Mouse (Mus musculus): Measurements from ENCODE around the gene Cyp2b10.
"Not testable (repeated sequence)": the region's sequence is repeated elsewhere in the genome, so short reads cannot be mapped to it uniquely, and the experiment has no call there.

Gene Cyp2b10

DNA sequence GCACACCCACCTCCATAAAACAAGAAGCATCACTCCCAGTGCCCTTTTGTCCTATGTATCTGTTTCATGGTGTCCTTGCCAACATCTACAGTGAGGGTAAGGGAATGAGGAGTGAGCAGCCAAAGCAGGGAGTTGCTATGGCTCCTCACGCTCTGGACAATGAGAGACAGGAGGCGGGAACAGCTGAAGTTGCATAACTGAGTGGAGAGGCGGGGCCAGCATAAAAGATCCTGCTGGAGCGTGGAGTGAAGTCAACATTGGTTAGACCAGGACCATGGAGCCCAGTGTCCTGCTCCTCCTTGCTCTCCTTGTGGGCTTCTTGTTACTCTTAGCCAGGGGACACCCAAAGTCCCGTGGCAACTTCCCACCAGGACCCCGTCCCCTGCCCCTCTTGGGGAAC lies at the start of gene Cyp2b10:
TSS of gene Cyp2b10 (plus strand) at position 210 of the 400 bp plus-strand sequence.
- DNase-seq (ENCODE audit: low spot score), result peak; percentile 7

DNA sequence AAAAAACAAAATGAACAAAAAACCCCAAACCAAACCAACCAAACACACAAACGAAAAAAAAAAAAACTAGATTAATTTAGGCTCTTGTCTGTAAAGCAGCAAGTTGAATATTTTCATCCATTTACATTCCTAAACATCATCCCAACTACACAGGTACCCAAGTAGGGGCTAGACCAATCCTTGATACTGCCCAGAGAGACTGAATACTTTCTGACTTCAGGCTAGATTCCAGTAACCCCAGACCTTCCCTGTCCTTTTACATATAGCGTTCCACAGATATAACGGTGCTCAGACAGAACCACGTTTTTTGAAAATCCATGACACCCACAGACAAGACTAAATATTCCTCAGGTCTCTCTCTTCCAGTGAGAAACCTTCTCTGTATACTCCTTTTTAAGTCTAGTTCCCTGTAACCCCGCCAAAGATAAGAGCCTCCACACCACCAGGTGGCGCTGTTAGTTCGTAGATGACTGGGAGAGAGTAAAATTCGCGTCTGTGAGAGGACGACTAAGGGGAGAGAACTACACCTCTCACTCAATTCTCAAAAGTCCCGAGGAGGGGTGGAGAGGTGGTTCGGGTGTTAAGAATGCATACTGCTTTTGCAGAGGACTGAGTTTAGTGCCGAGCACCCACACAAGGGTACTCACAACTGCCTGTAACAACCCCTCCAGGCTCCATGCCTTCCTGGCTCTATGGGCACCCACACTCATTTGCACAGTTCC lies 49.5 kb upstream of the Cyp2b10 start:
- DNase-seq (ENCODE audit: low spot score), result peak; percentile 93

DNA sequence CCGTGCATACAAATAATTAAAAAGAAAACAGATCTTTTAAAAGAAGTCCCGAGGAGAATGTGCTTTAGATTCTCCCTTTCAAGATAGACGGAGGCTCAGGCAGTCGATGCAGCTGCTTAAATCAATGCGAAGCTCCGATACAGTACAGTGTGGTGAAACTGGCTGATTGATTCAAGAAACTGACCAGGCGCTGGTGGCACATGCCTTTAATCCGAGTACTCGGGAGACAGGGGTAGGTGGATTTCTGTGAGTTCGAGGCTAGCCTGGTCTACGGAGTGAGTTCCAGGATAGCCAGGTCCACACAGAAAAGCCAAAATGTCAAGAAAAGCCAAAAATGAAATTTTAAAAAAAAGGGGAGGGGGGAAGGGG lies 49.0 kb upstream of the Cyp2b10 start:
- DNase-seq (ENCODE audit: low spot score), result no peak

DNA sequence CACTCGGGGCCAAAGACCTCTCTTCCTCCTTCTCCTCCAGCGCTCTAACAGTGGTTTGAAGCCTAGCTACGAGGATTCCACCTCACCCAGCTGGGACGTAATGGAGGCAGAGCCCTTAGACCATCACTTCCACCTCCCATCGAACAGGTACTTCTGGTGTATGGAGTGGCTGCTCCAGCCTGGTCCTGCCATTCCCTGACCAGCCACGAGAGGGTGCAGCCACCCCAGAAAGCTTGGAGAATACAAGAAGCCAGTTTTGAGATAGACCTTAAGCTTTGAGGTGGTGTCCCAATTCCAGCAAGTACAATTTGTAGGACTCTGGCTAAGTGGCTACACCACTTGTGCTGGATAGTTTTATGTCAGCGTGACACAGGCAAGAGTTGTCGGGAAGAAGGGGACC lies 42.3 kb upstream of the Cyp2b10 start:
- peak; percentile 79 for DNase-seq (ENCODE audit: low spot score)

DNA sequence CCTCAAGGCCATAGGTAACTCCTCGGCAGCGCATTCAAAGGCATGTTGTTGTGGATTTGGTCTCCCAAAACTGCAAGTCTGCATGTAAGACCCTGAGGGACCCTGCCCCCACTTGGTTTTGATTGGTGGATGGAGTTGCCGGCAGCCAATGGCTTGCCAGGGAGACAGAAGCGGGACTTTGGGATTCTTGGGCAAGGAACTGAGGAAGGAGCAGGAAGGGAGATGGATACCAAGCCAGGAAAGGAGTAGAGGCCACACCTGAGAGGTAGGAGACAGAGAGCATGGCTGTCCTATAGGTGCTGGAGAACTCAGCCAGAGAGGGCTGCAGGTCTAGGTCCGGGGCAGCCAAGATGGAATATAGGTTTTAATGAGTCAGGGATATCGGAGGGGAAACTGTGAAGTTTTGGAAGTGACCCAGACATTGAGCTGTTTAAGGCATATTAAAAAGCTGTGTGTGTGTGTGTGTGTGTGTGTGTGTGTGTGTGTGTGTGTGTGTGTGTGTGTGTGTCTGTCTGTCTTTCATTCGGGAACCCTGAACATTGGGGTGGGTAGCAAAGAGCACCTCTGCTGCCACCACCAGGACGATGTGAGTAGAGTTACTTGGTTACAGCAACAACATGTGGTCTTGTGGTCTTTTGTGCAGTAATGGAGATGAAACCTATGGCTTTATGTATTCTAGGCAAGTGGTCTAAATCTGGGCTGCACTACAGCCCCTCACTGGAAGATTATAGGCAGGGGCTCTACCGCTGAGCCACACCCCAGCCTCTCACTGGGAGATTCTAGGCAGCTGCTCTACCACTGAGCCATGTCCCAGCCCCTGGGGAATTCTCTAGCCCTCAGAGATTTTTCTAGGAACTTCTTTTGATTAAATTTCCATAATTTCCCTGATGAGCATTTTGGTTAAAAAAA lies 37.2 kb upstream of the Cyp2b10 start:
- no peak for DNase-seq (ENCODE audit: low spot score)

DNA sequence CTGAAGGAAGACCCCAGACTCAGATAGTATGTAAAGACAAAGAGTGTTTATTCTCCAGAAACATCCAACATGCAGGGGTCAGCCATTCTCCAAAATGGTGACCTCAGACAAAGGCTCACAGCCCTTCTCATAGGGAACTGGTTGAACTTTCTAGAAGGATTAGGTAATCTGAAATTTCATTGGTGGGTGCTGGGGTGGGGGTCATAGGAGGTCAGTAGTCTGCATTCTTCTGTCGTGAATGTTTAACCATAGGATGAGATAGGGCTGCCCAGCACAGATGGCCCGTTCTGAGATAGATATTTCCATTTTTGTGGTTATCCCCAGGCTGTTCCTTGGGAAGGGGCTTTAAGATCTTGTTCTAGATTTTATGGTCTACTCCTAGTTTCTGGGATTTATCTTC lies 35.1 kb upstream of the Cyp2b10 start:
- no peak for DNase-seq (ENCODE audit: low spot score)

DNA sequence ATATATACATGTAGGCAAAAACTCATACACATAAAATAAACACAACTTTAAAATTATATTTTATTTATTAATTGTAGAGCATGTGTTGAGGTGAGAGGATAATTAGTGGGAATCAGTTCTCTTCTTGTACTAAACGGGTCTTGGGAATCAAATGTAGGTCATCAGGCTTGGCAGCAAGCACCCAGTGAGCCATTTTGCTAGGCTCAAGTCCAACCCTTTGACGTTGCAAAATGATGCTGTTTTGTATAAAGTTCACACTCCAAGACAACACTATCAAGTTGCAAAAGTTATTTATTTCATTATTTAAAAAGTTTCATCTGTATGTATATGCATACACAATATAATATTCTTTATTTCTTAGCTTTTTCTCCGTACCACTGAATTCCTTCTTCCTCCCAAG lies 33.7 kb upstream of the Cyp2b10 start:
- DNase-seq (ENCODE audit: low spot score), result no peak

DNA sequence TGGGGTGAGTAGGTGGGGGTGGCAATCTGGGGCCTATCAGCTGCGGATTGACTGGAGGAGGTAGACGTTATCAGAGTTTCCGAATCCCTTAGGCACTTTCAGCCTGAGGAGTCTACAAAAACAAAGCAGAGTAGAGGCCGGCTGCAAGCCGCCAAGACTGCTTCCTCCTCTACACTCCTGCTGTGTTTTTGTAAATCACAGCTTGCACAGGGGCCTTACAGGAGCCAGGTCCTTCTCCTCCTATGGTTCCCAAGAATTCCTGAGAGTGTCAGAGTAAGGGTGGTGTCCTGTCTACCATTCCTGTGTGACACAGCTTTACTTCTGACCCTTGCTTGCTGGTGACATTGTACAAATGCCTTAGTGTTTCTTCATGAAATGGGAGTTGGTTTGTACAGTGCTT lies 32.6 kb upstream of the Cyp2b10 start:
- no peak for DNase-seq (ENCODE audit: low spot score)

DNA sequence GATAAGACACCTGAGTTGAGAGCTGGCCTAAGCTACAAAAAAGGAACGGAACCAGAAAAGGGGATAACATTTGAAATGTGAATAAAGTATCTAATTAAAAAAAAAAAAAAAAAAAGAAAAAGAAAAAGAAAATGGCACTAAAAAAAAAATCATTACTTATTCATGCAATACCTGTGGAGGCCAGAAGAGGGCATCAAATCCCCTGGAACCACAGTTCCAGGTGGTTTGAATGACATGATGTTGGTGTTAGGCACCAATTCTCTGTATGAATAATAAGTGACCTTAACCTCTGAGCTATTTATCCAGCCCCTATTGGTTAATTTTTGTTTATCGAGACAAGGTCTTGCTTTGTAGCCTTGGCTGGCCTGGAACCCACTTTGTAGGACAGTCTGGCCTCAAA lies 27.6 kb upstream of the Cyp2b10 start:
- DNase-seq (ENCODE audit: low spot score), result no peak

DNA sequence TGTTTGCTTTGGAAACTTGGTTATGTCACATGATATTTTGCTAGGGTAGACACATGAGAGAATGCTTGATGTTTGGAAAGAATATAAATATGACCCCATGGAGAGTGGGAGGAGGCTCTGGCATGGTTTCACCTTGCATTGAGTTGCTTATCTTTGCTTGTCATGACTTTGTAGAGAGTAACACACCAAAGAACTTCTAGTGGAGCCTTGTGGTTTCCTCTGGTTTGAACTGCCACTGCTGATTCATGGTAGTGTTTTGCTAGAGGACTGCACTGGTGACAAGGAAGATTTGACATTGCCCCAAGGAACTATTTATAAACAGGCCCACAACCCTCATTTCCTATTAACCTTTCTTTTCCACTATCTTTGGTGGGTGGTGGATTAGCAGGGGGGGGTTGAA lies 24.8 kb upstream of the Cyp2b10 start:
- no peak for DNase-seq (ENCODE audit: low spot score)

DNA sequence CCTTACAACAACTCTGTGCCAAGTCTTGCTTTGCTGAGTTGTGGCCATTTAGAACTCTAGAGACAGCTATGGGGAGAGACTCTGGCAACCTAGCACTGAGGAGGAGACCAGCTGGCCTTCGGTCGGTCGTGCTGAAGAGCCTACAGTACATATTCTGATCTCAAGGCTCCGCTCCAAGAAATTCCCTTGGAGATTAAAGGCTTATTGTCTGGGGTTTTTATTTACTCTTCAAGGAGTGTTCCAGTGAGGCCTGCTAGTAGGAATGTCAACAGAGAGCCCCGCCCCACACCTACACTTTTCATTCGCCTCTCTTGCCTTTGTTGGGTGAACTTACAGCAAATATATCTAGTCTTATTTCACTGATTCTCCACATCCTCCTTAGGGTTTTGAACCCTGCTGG lies 18.7 kb upstream of the Cyp2b10 start:
- DNase-seq (ENCODE audit: low spot score), result peak; percentile 46

DNA sequence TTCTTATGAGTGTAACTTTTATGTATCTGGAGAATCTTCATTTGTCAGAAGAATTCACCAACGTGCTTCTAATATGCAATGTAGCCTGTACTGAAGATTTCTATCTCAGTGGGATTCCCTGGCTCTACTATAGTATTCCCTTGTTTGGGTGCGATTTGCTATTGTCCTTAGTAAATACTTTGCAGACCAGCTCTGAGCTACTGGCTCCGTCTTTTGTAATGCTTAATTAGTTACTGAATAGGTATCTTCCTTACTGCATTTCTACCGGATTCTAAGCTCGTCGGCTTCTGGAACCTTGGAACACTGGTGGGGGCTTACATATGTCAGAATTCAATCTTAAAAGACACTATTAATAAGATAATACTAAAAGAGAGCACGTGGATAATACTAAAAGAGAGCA lies 16.7 kb upstream of the Cyp2b10 start:
- not testable (repeated sequence) for DNase-seq (ENCODE audit: low spot score)

DNA sequence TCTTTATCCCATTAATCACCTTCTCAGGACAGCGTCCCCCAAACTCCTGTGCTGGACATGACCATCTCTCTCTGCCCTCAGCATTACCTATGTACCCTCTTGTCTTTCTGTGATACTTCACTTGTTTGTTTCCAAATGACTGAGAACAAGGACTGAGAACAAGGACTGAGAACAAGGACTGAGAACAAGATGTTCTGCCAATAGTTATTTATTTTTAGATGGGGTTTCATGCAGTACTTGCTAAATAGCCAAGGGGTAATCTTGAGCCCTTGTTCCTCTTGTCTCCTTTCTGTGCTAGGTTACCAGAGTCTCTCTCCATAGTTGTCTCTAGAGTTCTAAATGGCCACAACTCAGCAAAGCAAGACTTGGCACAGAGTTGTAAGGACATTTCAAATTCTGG lies 13.1 kb upstream of the Cyp2b10 start:
- DNase-seq (ENCODE audit: low spot score), result no peak

DNA sequence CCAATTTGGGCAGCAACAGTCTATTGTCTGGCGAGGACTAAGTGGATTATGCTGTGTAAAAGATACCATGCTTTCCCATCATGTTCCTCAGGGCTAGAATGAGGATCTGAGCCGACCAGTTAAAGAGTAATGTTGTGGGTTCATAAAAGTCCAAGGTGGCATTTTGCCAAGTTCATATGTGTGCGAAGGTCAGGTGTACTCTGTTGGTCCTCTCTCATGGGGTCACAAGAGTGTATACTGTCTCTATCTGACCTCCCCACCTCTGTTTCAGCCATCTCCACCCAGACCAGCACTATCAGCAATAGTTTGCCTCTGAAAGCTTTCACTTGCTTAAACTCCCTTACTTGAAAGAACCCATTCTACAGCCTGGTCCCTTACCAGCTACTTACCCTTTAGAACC lies 9.7 kb upstream of the Cyp2b10 start:
- no peak for DNase-seq (ENCODE audit: low spot score)

DNA sequence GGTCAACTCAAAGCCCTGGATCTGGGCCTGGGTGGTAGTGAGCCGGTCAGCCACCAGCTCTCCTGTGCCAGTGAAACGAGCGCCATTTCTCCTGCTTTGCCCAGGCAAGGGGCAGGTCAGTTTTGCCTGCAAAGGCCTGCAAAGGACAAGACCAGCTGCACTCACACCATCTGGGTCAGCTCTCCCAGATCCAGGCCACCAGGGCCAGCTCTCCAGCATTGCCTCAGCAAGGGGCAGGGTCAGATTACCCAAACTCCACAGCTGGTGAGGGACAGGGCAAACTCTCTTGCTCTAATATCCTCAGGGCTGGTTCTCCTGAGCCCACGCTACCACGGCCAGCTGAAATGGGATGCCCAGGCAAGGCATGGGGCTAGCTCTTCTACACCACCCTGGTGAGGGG lies 4.3 kb upstream of the Cyp2b10 start:
- no peak for DNase-seq (ENCODE audit: low spot score)

DNA sequence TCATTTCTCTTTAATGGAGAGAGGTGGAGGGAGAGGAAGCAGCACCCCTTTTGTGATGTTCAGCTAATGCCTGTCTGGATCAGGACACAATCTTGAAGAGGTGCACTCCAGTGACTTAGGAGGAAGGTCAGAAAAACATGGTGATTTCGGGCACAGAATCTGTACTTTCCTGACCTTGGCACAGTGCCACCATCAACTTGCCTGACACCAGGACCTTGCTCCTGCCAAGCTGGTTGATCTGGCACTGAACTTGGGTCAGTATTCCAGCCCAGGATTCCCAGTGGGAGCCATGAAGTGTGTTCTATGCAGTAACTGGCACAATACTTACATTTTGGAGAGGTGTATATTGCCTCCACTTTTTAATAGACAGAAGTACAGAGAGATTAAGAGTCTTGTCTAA lies 2.3 kb upstream of the Cyp2b10 start:
- no peak for DNase-seq (ENCODE audit: low spot score)

DNA sequence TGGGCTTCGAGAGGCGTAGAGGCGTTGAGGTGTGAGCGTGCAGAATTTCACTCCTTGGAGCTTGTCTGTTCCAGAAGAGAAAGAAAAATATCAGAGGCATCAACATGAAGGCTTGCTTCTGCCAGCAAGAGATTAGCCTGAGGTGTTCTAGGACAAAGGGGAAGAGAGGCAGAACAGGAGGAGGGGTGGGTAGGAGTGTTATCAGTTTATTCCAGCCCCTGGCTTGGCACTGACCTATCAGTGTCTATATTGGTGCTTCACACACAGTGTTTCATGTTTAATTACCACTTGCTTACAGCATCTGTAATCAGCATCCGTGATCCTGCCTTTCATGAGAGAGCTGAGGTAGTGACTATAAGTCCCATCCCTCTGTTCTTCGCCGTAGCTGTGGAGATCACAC lies 644 bp downstream of the Cyp2b10 start:
- DNase-seq (ENCODE audit: low spot score), result no peak

DNA sequence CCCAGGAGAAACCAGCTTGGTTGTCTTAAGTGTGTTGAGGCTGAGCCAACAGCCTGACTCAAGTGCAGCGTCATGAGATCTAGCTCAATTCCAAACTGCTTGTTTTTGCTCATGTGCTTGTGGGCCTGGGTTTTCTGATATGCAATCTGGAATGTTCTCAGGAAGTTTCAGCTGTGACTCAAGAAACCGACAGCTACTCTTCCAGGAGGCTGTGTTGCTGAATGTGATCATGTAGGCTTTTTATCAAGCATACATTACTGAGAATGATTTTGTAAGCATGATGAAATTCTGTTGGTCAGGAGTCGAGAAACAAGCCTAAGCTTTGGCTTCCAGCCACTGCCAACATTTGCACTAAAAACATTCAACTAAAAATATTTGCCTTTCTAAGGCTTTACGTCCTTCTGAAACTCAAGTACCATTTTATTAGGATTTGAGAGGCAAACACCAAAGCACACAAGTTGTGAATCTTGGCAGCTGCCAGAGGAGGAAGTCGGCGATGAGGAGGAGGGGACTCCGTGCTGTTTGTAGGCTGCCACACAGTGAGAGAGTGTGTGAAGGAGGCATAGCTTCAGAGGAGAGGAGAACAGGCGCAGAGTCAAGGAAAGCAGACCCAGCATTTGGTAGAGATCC lies 4.8 kb downstream of the Cyp2b10 start:
- peak; percentile 30 for DNase-seq (ENCODE audit: low spot score)

DNA sequence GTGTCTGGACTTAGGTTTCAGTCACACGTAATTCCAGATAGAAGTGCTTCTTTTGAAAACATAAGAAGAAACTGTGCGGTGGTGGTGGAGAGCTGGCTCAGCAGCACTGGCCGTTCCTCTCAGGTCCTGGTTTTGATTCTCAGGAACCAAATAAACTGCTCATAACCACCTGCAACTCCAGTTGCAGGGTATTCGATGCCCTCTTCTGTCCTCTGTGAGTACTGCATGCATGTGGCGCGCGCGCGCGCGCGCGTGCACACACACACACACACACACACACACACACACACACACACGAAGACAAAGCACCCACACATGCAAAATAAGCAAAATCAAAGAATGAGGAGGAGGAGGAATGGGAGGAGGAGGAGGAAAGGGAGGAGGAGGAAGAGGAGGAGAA lies 5.7 kb downstream of the Cyp2b10 start:
- no peak for DNase-seq (ENCODE audit: low spot score)

DNA sequence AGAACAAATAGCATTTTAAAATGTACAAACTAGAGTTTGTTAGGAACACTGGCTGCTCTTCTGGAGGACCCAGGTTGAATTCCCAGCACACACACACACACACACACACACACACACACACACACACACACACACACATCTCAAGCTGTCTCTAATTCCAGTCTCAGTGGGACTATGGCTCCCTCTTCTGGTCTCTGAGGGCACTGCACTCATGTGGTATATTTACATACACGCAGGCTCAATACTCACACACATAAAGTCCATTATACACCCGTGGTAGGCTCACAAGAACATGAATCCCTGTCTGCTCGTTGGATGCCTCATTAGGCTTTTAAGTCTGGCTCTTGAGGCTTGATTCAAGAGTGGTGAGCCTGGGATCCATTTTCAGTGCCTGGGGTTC lies 6.6 kb downstream of the Cyp2b10 start:
- peak; percentile 32 for DNase-seq (ENCODE audit: low spot score)

DNA sequence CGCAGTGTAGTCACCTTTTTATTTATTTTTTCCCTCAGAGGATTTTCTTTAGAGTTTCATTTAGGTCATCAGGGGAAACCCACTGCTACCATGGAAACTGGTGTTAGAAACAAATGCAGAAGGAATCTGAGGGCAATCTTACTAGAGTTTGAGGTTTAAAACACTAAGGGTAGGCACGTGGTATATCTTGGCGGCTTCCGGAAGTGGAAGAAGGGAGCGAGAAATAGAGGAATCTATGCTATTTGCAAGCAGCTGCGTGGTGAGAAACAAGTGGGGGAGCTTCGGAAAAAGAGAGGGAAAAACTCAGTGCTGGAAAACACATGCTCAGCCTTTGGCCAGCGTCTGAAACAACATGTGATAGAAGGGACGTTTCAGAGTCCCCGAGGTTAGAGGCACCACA lies 7.1 kb downstream of the Cyp2b10 start:
- no peak for DNase-seq (ENCODE audit: low spot score)

DNA sequence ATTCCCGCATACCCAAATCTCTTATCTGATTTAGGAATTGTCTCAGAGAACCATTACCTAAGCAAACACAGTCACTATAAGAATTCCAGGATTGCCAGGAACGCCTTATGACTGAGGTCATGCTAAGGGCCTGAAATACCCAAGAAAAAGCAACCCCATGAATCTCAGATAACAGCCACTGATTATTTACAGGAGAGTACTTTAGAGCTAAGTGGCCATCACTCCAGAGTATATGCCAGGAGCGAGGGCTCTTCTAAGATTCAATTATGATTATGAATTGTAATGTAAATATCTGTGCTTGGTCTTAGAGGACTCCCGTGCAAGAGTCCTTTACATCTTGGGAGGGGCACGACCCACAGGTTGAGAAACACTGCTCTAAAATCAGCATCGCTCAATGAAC lies 10.0 kb downstream of the Cyp2b10 start:
- DNase-seq (ENCODE audit: low spot score), result no peak

DNA sequence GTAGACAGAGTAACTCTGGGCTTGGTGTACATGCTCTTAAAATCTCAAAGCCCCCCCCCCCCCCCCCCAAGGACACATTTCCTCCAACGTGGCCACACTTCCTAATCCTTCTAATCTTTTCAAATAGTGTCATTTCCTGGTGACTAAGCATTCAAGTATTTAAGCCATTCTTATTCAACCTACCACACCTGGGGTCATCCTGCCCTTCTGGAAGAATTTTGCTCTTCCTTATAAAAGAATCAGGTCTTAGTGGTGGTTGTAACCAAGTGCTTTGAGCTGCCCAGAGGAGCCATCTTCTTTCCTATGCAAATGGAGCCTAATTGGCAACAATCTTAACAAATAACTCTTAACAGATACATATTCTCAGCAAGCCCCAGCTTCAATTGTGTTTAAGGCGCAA lies 12.6 kb downstream of the Cyp2b10 start:
- no peak for DNase-seq (ENCODE audit: low spot score)

Data from urinary bladder, postnatal 14 days (tissue).